Mouse (Mus musculus): ENCODE measurements at regions not wholly inside any gene's neighbourhood (a gene's known extent, or its start where the extent isn't known, plus 50 kb on each side); places are given as distances from the start of the nearest gene placed in this dataset.

- no peak for DNase-seq (ENCODE audit: low spot score in 2 of 2)
Observed at GRCm38 (mm10) chr9:94386190-94386589, 151.7 kb downstream of the 1190002N15Rik start.

DNA sequence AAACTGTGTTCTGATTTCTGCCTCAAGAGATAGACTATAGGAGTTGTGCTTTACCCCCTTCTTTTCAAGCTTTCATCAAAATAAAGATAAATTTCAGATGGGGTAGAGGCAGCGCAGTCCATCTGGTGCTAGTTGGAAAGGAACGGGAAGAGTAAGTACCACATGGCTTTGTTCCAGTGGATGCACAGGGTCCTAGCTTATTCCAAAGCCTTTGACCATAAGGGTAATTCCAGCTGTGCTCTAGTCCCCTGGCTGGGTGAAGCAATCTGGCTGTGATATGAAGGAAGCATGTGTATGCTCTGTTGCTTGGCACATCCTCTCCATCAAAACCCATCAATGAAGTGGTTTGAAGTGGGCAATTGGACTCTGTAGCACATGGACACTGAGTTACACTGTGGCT is 155.6 kb downstream of the 1190002N15Rik start:
- no peak for DNase-seq (ENCODE audit: low spot score in 2 of 2)

- DNase-seq (ENCODE audit: low spot score in 2 of 2): no peak
Observed at GRCm38 (mm10) chr9:94378835-94379234, 159.0 kb downstream of the 1190002N15Rik start.

- DNase-seq (ENCODE audit: low spot score in 2 of 2): no peak
Observed at GRCm38 (mm10) chr9:94378291-94378690, 159.6 kb downstream of the 1190002N15Rik start.

DNA sequence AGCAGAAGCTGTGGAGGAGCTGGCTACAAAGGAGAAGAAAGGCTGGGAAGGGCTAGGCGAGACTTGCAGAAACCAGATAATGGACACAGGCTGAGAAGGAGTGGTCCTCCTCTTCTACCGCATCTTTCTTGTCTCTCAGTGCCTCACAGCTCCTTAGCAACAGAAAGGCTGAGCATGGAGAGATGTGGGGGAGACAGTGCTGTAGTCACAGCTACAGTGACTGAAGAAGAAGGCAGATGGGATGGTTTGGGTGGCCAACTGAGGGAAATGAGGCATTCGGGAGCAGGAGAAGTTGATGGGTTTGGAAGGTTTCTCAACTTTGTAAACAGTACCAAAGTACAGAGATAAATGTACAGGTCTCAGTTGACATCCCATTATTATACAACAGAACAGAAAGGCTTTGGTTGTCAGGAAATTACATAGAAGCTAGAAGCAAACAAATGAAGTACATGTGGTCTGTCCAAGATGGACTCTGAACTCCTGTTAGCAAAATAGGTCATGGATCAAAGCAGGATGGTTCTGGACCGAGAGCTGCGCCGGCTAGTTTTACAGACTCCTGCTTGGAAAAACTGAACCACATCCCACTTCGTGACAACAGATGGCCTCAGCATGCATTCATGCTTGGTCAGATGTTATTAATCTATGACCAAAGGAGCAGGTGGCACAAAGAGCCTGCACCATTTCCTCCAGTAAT is 160.4 kb downstream of the 1190002N15Rik start:
- no peak for DNase-seq (ENCODE audit: low spot score in 2 of 2)

GRCm38 (mm10) chr9:94370976-94371375 is 166.9 kb downstream of the 1190002N15Rik start:
- DNase-seq (ENCODE audit: low spot score in 2 of 2): no peak

DNA sequence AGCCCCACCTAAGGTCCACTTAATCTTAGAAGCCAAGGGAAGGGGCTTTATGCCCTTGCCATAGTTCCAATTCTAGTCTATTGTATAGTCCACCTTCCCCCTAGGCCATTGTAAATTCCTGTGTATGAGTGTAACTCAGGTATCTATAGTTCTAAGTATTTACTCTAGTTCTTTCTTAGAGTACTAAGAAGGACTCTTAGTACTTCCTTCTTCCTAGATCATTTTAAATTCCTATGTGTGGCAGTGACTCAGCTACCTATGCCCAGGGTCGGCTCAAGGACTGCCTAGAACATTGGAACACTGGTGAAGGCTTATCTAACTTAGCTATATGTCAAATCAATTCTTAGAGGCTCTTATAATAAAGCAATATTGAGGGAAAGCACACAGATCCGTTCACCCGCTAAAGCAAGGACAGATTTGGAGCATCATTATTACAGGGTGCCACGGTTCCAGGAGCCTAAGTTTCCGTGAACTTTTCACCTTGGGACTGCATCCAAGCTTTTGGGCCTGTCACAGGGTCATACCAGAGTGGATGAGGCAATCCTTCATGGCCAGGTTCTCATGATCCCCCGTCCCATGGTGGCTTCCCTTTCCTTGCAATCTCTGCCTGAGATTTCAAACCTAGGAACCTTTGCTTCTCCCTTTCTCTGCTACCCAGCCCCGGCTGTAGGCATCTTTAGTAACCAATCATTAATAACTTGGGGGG is 169.5 kb downstream of the 1190002N15Rik start:
- no peak for DNase-seq (ENCODE audit: low spot score in 2 of 2)

- no peak for DNase-seq (ENCODE audit: low spot score in 2 of 2)
Observed at GRCm38 (mm10) chr9:94361877-94362697, 175.8 kb downstream of the 1190002N15Rik start.

- DNase-seq (ENCODE audit: low spot score in 2 of 2): no peak
Observed at GRCm38 (mm10) chr9:94361011-94361410, 176.9 kb downstream of the 1190002N15Rik start.

GRCm38 (mm10) chr9:94358150-94358549 is 179.7 kb downstream of the 1190002N15Rik start:
- DNase-seq (ENCODE audit: low spot score in 2 of 2): no peak

- no peak for DNase-seq (ENCODE audit: low spot score in 2 of 2)
Observed at GRCm38 (mm10) chr9:94342011-94342410, 195.9 kb downstream of the 1190002N15Rik start.

DNA sequence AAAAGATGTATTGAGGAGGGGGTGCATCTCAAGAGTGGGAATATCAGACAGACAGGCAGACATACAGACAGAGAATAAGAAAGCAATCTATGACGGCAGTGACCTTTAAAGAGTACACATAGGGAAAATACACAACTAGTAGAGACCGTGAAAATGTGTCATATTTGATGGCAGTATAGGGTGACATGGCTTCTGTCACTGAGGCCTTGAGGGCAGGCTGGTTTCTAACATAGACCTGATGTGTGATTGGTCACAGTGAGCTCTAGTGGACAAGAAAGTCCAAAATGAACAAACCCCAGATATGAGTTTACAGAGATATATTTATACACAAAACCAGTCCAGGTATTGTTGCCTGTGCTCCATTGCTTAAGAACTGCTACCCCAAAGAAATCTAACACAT is 196.3 kb downstream of the 1190002N15Rik start:
- no peak for DNase-seq (ENCODE audit: low spot score in 2 of 2)

- no peak for DNase-seq (ENCODE audit: low spot score in 2 of 2)
Observed at GRCm38 (mm10) chr9:94333450-94333849, 204.4 kb downstream of the 1190002N15Rik start.

DNA sequence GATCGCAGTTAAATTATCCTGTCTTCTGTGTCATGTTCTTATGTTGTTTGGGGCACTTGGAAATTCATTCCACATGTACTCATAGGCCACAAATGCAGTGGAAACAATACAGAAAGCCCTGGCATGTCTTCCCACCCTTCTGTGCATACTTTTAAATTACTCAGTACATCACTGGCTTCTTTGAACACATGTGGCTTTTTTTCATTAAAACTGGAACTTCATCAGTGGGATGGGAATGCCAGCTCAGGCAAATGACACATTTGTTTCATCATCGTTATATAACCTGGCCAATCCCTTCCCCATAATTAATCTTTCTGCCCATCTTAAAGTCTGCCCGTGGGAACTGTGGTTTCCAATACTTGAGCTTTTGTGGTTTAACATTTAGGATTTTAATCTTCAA is 214.9 kb downstream of the 1190002N15Rik start:
- no peak for DNase-seq (ENCODE audit: low spot score in 2 of 2)

- no peak for DNase-seq (ENCODE audit: low spot score in 2 of 2)
Observed at GRCm38 (mm10) chr9:94302575-94302974, 235.3 kb downstream of the 1190002N15Rik start.

DNA sequence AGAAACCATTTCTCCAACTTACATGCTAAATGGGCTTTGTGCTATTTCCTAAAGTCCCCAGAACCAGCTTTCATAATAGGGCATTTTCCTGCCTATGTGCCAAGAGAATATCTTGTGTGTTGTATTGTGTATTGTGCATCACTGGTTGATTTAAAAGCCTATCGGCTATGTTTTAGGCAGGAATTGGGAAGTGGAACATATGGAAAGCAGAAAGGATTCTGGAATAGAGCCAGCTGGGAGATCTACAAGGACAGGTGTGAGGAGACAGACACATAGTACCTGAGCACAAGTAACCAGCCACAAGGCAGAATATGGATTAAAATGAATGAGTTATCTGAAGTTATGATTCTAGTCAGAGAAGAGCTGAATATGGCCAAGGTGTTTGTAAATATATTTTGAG is 236.0 kb downstream of the 1190002N15Rik start:
- DNase-seq (ENCODE audit: low spot score in 2 of 2): no peak

GRCm38 (mm10) chr9:94295431-94295830 is 242.4 kb downstream of the 1190002N15Rik start:
- no peak for DNase-seq (ENCODE audit: low spot score in 2 of 2)

GRCm38 (mm10) chr9:94292147-94292546 is 245.7 kb downstream of the 1190002N15Rik start:
- DNase-seq (ENCODE audit: low spot score in 2 of 2): no peak

DNA sequence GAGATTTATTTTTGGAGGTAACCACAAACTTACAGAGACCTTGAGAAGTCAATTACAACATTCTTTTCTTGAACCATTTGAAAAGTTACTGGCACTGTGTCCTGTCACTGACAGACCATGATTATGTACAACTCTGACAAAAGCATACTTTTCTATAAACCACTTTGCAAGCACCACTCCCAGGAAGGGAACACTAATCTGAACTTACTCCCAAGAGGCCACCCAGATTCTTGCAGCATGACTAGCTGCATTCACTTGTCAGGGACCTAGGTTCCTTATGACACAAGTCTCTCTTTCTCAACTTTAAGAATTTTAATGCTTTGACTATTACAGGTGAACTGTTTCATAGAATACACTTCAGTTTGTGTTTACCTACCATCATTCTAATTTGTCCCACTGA is 248.3 kb downstream of the 1190002N15Rik start:
- no peak for DNase-seq (ENCODE audit: low spot score in 2 of 2)

DNA sequence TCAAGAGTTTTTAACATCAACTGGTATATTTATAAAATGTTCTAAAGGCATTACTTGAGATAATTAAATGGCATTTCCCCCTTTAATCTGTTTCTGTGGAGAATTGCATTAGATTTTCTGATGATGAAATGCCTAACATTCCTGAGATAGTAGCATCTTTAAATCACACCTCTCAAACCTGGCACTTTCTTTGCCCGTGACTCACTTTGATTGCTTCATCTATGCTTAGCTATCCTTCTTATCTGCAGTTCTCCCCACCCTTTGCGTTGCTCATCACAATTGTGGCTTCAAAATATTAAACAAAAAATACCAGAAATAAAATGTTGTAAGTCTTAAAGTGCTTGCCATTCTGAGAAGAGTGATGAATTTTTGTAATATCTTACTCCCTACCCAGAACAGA is 250.3 kb downstream of the 1190002N15Rik start:
- no peak for DNase-seq (ENCODE audit: low spot score in 2 of 2)

DNA sequence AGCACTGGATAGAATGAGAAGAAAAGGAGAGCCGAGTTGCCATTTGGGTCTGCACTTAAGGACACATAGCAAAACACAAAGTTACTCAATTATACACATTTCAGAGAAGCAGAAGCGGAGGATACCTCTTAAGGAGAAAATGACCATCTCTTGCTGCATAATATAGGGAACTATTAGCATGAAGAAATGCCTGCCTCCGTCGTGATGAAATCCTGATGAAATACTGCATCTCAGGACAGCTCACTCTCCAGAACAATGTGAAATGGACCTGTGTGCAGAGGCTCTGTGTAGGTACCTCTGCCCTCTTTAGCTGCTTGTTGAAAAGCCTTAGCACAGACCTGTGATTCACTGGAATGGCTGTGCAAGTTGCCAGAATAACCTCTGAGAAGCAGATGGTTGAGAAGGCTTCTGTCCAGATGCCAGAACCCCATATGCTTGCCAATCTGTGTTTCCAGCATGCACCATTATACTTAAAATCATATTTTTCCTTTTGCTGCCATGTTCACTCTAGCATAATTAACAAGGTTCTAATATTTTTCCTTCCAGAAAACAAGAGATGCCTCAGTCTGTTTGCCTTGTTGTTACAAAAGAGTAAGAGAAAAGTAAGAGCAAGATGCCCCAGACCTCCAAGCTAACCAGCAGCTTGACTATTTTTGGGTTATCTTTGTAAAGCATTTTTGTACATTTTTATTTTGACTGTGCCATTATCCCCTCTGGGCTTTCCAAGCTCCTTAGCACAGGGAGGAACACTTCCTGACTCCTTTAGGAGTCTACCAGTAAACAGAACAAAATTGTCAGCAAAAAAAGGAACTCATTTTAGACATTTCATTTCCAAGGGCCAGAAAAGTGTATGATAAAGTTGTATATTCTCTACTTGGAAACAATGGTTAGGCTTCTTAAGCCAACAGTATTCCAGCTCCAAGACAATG is 259.0 kb downstream of the 1190002N15Rik start:
- DNase-seq (ENCODE audit: low spot score in 2 of 2): peak; percentile 60 to 81

All from layer of hippocampus, postnatal 14 days (tissue).